Mouse (Mus musculus): Measurements from ENCODE around the gene Camta1.

Camta1 gene

DNA sequence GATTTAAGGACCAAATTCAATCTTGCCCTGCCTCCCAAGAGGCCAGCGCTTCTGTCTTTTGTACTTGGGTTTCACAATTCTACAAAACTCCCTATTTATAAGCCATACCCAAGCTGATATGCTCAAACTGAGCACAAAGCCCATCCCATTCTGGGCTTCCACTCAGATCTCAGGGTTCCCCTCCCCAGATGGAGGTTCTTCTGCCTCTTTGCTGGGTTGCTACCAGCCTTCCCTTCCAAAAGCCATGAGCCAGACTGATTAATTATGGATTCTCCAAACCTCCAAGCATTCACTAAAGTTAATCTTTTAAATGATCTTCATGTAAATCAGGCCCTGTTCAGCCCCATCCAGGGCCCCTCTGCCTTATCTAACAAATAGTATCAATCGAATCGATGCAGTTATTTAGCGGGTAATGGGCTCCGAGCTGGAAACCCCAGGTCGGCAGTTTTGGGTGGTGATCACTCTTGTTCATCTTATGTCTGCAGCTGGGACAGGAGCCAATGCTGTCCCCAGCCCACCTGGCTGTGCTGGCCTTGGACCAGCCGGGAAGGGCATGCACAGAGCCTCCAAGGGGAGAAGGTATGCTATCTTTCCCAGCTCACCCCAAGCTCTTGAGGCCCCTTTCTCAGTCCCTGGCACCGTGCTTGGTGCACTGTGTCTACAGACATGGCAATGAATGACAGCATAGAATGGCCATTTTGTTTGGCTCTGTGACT is 534.5 kb downstream of the Camta1 start:
- DNase-seq (ENCODE audit: low read depth, low spot score) = no peak

GRCm38 (mm10) chr4:151316428-151316827 is 545.2 kb downstream of the Camta1 start:
- DNase-seq (ENCODE audit: low read depth, low spot score) = no peak

DNA sequence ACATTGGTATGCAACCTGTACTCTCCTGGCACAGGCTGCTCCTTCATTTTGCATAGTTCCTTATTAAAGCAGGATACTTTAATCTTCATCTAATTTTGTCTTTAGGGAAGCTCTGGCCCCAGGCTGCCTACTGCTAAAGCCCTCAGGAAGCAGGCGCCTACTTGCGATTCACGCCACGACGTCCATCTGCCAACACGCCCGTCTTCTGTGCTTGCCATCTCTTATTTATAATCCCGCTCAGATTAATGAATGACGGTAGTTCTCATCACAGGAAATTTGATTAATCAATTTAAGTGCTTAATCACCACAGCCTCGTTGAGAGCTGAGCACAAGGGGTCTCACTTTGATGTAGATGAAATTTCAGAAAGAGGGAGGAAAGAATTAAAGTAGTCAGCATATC is 546.0 kb downstream of the Camta1 start:
- DNase-seq (ENCODE audit: low read depth, low spot score) = no peak

DNA sequence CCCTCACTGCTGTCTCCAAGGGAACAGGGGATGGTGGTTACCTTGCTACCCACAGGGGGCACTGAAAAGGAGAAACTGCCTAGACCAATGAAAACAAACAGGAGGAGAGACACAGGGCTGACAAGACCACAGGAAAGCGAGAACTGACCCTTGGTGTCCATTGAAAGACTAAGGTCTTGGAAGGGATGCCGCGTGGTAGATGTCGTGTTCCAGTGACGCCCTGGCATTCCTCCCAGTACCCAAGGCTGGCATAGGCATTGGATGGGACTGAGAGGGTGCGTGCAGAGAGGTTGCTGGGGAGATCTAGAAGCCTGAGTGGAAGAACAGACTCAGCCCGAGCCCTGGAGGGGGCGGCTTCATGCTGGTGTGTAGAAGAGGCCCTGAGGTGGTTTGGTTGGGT is 550.9 kb downstream of the Camta1 start:
- no peak for DNase-seq (ENCODE audit: low read depth, low spot score)

GRCm38 (mm10) chr4:151310056-151310685 is 551.5 kb downstream of the Camta1 start:
- no peak for DNase-seq (ENCODE audit: low read depth, low spot score)

DNA sequence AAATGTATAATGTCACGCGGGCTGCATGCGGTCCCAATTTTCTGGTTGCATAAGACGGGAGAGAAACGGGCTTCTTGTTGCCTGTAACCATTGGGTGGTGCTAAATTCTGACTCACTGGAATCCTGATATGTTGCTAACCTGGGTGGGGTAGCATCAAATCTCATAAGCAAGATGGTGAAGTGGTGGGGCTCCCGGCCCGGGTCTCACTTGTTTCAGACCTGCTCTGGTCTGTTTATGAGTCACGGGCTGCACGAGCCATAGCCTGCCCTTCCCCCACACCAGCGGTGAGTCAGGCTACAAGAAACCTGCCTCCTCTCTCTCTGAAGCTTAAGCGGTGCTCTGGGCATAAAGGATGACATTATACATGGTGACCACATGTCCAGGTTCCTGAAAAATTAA is 554.8 kb downstream of the Camta1 start:
- no peak for DNase-seq (ENCODE audit: low read depth, low spot score)

- no peak for DNase-seq (ENCODE audit: low read depth, low spot score)
These were observed 555.3 kb downstream of the Camta1 start for GRCm38 (mm10) chr4:151306311-151306765.

DNA sequence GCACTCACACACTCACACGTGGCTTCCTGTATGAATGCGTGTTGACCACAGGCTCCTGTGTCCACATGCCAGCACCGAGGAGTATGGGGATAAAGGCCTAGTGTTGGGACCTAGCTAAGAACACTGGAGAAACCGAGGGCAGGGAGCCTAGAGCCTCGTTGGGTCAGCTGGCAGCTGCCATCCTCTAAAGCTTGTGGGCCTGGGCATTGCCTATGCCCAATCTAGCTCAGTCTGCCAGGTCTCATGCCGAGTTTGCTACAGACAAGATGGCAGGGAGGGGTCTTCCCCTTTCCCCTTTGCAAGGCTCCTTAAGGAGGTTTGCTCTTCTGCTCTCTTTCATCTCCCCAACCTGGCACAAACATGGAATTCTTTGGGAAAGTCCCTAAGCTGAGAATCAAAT is 555.9 kb downstream of the Camta1 start:
- DNase-seq (ENCODE audit: low read depth, low spot score) = no peak

GRCm38 (mm10) chr4:151303931-151304330 is 557.7 kb downstream of the Camta1 start:
- no peak for DNase-seq (ENCODE audit: low read depth, low spot score)

GRCm38 (mm10) chr4:151303436-151303835 is 558.2 kb downstream of the Camta1 start:
- no peak for DNase-seq (ENCODE audit: low read depth, low spot score)

DNA sequence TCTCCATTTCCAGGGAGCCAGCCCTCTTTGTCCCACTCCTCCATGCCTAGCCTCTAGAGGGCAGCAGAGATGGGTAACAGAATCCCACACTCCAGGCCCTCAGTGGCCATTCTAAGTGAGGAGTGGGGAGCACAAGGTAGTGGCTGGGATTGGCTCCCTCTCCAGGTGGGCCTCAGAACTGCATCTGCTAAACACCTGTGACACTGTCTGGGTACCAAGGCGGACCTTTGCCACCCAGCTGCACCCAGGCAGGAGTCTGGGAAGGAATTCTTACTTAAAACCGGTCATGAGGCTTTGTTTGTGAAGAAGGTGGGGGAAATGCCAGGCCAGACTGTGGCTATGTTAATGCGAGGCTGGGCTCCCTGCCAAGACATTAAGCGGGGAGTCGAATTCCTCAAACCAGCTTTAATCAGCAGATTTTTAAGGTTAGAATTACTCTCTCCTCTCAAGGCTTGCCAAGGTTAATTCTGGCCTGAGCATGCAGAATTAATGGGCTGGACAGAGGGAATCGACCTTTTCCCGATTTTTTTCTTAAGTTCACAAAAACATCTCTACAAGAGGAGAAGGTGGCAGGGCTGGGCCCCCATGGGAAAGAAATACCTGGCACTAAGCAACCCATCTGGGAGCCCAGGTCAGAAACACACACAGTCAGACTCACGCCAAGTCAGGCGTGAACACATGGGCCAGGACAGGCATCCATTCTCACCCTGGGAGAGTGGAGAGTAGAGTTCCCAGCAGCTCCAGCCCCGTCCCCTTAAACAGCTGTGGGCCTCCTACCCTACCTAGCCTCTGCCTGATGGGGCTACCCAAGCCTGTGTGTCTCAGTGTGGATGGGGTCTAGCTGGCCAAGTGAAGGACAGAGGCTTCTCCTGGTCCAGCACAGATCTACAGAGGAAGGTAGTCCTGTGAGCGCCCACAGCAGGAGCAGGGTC is 559.2 kb downstream of the Camta1 start:
- DNase-seq (ENCODE audit: low read depth, low spot score) = no peak

DNA sequence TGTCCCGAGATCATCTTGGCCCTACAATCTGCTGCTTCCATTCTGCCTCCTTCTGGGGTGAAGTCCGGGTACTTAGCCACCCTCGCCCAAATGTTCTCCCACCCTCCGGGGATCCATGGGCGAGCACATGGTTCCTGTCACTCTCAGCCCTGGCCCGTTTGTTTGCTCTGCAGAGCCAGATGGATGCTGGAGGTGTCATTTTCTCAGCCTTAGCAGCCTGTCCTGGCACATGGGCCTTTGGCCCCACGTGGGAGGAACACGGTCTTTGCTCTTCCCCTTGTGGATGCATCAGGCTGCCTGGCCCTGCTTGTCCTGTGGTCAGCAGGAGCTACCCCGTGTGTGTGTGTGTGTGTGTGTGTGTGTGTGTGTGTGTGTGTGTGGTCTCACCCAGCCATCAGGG is 560.3 kb downstream of the Camta1 start:
- no peak for DNase-seq (ENCODE audit: low read depth, low spot score)

- DNase-seq (ENCODE audit: low read depth, low spot score) = no peak
These were observed 561.0 kb downstream of the Camta1 start for GRCm38 (mm10) chr4:151300706-151301105.

DNA sequence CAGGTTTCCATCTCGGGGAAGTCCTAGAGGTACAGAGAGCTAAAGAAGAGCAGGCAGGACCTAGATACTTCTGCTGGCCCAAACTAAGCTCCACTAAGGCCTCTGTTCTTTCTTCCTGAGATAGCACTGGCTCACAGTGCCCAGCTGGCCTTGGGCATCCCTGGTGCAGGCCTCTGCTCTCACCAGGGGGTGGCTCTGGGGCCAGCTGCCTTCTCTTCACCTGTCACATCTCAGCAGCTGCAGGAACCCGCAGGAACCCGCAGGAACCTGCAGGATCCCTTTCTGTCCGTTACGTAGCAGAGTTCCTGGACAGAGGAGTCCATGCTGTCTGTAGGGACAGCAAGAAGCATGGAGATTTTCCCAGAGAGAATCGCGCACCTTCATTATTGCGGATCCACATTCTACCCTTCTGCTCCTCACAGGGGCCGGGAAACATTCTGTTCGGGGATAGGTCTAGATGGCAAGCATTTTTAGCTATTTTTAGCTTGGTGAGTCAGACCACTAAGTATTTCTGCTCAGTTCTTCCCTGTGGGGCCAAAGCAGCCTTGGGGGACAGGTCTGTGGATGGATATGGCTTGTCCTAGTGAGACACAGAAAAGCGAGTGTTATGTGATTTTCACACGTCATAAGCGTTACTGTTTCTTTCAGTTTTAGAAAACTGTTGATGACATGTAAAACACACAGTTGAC is 566.0 kb downstream of the Camta1 start:
- DNase-seq (ENCODE audit: low read depth, low spot score) = no peak

- no peak for DNase-seq (ENCODE audit: low read depth, low spot score)
These were observed 572.6 kb downstream of the Camta1 start for GRCm38 (mm10) chr4:151288893-151289585.

DNA sequence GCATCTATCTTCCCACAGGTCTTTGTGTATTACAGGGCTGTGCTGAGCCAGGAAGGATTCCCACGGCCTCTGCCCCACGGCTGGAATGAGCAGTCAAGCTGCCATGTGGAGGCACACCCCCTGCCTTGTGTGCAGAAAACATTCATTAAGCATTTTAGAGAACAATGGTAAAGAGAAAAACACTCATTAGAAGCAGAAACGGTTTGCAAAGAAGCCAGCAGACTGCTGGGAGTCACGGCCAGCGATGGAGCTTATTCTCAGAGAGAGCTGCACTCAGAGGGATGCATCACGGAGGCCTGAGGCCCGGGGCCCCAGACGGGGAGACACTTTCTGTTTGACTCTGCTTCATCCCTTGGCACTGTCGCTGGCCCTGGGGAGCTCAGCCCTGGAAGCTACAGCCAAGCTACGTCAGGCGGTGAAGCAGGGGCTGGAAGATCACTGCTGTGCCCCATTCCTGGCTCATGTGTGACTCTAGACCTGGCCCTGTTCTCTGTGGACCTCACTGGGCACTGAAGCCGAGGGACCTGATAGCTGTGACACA is 575.7 kb downstream of the Camta1 start:
- no peak for DNase-seq (ENCODE audit: low read depth, low spot score)

DNA sequence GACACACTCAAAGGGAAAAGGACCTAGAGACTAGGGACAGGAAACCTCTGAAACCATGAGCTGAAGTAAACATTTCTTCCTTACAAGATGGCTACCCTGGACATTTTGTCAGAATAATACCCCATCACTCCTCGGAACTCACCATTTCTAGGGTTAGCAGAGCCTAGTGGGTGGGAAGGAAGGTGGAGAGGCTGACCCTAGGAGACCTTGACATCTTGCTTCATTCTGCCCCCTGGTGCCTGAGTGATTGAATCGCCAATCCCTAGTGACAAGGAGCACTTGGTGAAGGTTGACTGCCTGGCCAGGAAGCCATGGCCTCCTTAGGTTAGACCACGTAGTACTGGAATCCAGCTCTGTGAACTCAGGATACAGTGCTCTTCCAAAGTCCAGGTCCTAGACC is 576.2 kb downstream of the Camta1 start:
- DNase-seq (ENCODE audit: low read depth, low spot score) = no peak

- DNase-seq (ENCODE audit: low read depth, low spot score) = peak; percentile 11
These were observed 578.5 kb downstream of the Camta1 start for GRCm38 (mm10) chr4:151283092-151283741.

DNA sequence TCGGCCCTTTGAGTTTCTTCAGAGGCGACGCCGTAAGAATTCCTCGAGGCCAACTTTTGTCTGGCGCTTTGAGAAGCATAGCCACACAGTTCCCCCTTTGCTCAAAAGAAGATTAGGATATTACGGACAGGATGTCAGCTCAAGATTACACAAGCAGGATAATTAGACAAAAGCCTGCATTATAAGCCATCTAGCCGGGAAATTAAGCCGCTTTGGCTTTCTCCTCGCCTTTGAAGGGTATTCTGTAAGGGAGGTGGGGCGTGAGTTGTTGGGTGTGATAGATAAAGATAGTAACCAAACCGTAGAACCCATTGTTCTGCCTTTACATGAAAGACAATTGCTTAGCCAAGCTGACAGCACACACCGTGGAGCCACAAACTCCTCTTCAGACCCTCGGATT is 579.6 kb downstream of the Camta1 start:
- no peak for DNase-seq (ENCODE audit: low read depth, low spot score)

- DNase-seq (ENCODE audit: low read depth, low spot score) = no peak
These were observed 586.4 kb downstream of the Camta1 start for GRCm38 (mm10) chr4:151275292-151275691.
